Mouse (Mus musculus): ENCODE results near the gene Sh3kbp1.

Sh3kbp1 gene

DNA sequence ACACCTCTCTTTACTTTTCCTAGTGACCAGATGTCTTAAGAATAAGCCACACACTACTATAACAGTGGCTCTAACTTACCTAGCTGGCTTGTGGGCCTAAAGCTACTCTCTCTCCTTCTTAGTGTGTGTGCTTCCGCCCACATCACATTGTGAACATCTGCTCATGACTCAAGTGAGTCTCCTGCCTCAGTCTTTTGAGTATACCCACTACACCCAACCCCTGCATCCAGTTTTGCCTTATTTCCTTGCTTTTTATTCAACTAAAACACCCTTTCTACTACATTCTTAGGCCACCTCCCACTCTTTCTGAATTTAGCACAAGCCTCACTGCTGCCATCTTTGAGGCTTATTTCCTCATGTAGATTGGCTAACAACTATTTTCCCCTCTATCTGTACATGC, 229.8 kb downstream of the Sh3kbp1 start:
- DNase-seq = peak; percentile 47

DNA sequence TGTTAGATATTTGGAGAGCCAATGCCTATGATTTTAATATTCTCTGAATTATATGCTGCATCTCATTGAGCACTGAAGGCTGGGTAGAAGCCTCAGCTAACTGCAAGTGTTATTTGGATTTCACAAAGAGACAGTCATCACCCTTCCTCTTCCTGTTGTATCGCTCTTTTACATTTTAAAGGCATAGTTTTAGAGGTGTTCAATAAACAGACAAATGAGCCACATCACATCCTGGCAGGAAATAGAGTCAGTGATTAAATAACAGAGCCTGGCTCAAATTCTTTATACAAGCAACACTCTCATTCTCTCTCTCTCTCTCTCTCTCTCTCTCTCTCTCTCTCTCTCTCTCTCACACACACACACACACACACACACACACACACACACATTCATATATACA, 231.1 kb downstream of the Sh3kbp1 start:
- no peak for DNase-seq

DNA sequence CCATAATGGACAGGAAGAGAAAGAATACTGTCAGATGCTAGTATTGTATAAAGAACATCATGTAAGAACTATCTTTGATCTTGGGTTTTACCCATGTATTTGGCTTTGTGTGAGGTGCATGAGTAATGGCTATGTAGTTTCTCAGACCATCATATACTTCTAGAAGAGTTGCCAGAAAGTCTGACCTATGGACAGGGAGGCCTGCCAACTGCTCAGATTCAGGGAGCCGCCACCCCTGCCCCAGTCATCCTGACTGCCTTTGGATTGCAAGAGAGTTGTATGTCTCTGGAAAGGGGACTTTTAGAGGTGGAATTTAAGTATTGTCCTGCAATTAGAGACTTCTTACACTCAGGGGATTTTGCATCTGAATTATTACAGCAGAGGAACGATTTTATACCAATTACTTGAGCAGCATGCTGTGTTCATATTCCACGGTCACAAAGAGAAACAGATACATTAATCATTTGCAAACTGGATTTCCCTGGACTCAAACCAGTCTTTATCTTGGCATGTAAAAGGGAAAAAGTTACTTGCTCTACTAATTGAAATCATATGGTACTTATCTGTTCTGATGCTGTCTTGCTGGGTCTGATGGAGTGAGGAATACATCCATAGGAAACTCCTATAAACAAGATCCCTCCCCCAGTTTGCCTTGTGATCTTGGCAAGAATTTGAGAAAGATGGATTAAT, 233.9 kb downstream of the Sh3kbp1 start:
- no peak for DNase-seq

DNA sequence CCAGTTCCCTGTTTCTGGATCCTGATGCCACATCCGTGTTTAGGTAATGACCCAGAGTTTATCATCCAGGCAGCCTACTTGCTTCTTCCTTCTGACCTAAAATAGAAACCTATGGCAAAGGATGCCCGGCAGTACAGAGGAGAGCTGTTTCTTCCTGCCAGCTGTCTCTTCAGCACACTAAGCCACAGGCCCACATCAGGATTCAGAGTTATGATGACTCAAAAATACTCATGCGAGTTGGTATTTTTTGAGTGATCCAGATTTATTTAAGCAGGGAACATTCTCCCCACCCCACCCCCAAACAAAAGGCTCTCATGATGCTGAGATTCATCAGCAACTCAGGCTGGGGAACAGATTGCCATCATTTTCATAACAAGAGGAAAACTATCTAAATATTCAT, 240.6 kb downstream of the Sh3kbp1 start:
- peak; percentile 26 for DNase-seq

DNA sequence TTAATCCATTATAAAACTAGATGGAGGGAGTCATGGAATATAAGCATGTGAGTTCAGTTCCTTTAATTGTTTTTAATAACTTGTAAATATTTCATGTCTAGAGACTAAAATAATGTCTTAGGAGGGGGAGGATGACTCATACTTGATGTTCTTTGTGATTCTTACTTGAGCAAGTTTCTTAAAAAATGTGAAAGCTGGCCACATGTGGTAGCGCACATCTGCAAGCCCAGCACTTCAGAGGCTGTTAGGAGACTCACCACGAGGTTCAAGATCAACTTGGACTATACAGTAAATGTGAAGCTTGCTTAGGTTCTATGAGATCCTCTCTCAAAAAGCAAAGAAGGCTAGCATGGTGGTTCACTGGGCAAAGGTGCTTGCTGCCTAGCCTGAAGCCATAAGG, 245.4 kb downstream of the Sh3kbp1 start:
- no peak for DNase-seq

DNA sequence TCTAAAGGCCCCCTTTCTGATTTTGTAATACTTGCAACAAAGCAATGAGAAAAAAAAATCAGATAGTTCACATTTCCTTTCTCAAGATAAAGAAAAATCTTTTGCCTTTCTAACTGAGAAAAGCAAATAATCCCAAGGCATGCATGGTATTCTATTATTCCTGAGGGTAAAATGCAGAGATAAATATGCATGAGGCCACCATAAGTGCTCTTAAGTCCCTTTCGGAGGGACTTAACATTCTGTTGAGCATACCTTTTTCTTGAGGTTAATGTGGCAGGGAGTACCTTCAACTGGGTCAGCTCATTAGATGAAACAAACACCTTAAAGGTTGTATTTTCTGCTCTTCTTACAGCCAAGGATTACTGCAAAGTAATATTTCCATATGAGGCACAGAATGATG, 250.7 kb downstream of the Sh3kbp1 start:
- no peak for DNase-seq

DNA sequence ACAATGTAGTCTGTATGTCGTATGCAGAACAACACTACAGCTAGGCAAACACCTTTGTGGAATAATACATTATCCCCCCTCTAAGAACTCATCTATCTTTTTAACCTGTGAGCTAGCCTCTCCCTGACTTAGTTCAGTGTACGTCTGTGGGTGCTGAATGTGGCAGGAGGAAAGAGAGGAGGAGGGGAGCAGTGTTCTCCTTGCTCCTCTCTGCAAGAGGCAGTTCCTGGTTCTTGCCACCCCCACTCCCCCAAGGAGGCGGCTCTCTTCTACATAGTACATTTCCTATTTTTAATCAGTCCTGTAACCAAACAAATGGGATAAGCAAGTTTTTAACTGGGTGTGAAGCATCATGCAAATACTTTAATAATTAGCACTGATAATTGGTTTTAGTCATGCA, 252.4 kb downstream of the Sh3kbp1 start:
- peak; percentile 33 for DNase-seq

DNA sequence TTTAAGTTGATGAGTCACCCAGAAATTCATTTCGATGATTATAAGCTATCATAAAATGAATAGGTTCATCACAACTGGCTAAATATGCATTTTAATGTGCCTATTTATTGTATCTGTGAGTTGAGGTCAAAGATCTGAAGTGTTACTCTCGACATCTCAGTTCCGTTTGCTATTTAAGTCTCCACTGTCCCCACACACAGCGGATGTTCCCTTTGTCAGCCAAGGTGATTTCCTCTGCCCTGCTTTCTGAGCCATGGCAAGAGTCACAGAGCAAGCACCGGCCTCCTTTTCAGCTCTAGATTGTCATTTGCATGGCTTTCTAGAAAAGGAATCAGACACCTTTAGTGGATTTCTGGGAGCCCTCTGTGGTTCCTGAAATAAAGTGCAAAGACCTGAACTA, 254.5 kb downstream of the Sh3kbp1 start:
- DNase-seq = no peak

DNA sequence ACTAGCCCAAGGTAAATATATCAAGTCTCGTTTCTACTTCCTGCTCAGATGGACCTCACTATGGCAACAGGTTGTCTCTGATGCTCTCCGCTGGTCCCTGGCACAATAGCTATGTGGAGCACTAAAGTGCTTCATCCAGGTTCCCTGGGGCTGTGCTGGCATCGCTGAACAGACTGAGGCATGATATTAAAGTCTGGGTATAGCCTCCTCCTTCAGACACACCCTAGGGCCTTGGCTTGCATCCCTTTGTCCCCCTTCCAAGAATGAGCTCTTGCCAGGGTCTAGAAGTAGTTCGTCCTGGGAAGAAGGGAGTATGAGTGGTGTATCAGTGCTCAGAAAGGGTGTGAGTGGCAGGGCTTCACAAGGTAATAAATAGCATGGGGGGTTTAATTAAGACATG, 269.5 kb downstream of the Sh3kbp1 start:
- no peak for DNase-seq

DNA sequence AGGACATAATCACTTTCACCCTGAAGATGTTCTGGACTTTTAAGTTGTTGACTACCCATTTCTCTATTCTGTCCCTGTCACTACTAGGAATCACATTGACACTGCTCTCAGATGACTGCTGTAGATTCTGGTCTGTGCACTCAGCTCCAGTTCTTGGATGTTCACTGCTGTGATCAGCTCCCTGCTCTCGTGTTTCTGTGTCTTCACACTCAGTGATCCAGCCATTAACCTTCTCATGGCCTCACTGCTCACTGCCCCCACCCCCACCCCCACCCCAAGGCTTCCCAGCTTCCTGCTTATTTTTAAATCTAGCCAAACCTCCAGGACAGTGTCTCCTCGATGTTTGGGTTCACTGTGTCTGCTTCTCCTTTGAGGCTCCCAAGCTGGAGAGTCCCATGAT, 271.0 kb downstream of the Sh3kbp1 start:
- no peak for DNase-seq

DNA sequence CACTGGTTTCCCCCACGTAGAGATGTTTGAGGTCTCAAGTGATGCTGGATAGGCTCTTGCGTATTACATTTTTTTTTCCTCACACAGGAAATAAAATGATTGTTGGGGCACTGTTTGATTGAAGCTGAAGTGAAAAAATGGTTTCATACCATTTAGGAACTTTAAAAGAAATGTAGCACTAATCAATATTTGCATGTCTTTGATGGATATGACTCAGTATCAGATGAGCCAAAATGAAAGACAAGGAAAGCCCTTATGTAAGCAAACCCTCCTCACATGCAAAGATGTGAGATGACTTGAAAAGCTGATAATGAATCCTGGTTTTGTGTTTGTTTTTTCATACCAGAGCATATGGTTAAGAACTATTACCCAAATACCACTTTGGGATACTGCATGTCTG, 272.0 kb downstream of the Sh3kbp1 start:
- no peak for DNase-seq

DNA sequence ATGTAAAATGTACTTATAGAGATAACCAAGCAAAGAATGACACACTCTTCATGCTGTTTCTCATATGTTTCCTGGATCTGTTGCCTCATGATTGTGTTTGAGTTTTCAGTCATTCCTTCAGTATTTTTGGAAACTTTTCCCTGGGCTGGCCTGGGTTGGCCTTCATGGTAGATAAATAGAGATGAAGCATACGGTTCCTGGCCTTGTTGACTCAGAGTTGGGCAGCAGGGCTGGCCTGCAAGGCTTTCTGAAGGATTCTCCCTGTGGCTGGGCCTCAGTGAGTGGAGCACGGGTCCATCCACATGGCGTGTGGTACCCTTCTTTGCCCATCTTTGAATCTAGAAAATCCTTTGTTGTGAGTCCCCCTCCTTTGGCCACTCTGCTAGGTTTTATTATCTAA, 276.3 kb downstream of the Sh3kbp1 start:
- no peak for DNase-seq

DNA sequence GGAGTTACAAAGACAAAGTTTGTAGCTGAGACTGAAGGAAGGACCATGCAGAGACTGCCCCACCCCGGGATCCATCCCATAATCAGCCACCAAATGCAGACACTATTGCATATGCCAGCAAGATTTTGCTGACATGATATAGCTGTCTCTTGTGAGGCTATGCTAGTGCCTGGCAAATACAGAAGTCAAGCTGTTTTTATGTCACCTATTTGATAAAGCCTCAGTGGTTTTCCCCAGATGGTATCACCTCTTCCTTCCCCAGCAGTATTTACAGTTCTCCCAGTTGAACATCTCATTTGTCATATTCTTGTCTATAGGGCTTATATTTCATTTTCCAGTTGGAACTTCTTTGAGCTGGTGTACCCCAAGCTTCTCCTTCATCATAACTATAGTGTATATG, 280.6 kb downstream of the Sh3kbp1 start:
- no peak for DNase-seq

DNA sequence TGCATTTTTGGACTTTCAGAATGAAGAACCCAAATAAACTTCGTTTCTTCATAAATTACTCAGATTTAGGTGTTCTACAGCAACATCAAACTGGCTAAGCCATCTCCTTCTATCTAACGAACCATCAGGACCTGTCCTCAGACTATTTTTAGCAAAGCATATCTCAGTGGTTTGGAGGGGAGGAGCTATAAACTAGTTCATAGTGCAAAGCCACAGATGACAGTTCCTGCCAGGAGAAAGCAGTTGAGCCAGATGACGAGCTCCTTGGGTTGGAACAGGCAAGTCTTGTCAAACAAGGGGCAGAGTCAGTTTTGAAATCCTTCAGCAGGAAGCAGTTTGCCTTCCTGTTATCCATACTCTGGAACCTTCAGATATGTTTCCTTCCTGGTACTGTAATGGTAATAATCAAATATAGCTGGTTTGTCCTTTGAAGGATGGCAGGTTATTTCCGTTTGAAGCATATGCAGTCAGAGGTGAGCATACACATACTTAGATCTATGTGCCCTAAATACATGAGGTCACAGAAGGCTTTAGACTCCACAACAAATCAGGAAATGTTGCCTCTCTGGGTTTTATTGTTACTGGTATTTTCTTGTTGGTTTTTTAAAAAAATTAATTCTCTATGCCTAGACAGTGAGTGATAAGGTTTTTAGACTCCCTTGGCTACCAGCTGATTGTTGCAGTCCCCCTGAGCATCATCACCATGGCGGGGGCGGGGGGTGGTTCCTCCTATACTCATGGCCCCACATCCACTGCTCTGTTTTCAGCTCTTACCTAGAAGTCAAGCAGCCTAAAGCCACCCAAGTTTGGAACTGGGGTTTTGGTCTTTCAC, 282.6 kb downstream of the Sh3kbp1 start:
- DNase-seq = no peak

DNA sequence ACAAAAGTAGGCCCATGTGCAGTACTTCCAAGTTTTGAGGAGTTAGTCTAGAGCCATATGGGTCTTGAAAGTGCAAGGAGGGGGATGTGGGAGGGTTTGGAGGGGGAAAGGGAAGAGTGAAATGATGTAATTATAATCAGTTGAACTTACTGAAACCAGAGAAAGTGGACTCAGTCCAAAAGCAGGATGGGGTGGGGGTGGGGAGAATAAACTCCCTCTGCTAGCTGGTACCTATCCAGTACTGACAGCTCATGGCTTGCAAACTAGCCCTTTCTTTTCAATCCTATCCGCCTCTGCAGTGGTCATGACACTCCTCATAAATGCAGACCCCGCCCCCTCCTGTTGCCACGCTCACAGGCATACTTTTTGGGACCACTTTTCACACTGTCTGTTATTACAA, 283.5 kb downstream of the Sh3kbp1 start:
- DNase-seq = no peak

DNA sequence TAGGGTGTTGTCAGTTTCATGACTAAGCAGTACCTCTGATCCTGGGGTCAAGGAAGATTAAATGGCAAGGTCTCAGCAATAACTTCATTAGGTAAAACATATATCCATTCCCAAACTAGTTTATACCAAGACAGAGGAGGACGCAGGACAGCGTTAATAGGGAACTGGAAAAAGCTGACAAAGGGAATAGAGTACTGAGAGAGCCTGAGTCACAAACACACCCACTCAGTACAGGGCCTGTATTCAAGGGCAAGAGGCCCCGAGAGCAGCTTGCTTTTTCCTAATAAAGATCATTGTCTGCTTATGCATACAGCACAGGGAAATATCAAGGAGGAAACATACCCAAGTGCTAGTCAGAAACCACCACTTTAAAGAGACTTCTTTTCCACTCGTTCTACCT, 284.5 kb downstream of the Sh3kbp1 start:
- no peak for DNase-seq

DNA sequence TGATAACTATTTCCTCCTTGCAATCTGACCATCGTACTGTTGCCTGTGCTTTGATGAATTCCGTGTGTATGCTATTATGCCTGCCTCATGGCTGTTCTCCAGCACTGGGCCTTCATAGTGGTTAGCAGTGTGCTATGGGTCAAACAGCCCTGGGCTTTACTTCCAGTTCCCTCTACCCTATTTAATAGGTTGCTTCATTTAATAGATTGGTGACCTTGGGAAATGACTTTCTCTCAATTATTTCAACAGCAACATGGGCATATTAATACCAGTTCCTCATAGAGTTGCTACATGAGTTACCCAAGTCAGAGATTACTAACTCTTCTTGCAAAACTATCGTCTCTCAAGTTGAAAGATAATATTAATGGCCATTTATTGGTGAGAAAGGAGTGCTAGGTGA, 285.0 kb downstream of the Sh3kbp1 start:
- DNase-seq = no peak

DNA sequence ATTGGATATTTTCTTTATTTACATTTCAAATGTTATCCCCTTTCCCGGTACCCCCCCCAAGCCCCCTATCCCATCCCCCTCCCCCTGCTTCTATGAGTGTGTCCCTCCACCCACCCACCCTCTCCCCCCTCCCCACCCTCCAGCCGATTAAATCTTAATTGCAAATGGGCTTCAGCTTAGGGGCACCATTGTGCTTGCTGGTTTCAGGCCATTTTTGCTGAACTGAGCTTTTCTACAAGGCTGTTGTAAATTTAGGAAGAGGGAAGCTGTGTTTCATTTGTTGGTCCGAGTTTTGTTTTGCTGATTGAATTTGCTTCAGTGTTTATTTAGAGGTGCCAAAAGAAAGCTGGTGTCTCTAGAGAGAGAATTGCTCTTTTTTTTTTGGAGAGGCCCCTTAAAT, 286.4 kb downstream of the Sh3kbp1 start:
- no peak for DNase-seq

DNA sequence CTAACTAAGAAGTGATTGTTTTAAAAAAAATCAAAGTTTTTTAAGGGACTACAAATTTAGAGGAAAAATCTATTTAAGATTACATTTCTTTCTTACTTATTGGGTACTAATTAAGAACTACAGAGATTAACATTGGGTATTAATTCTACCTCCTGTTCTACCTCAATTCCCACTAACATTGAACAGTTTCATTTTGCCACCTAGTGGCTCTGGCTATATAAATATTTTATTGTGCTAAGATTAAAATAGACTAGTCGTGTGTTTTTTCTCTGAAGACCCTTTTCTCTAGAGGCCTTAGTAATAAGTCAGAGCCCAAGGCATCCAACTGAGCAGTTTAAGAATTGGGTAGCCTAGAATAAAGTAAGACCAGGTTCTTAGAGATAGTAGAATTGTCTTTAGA, 288.1 kb downstream of the Sh3kbp1 start:
- DNase-seq = no peak

DNA sequence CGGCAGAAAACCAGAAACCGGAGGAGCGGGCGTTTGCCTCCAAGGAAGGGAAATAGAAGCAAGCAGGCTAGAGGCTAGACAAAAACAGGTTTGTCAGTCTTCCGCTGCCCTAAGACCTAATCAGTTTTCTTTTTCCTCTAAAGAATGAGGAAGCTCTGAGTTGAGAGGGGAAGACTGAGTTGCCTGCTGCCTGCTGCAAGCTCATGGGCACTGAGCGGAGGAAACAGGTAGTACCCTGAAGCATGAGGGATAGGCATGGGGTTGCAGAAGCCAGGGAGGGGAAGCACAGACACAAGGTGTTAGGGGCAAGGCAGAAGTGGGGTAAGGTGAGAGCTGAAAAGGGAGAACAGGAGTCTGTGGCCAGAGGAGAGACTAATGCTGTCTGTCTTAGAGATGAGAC, 297.7 kb downstream of the Sh3kbp1 start:
- no peak for DNase-seq

DNA sequence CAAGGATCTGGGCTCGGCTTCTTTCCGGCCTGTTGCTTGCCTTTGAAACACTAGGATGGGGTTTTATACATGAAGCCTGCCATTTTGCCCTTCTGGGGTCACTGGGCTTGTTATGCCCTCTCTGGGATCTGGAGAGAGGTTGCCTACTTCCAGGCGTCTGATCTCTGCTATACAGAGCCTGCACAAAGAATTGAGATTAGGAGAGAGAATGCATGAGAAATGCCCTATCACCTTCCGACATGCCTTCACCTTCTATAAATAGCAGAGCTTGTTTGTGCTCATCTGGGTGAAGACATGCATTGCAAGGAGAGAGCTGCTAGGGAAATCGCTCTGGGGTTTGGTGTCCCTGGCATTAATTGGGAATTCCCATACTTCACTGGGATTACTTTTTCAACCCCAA, 301.1 kb downstream of the Sh3kbp1 start:
- no peak for DNase-seq

DNA sequence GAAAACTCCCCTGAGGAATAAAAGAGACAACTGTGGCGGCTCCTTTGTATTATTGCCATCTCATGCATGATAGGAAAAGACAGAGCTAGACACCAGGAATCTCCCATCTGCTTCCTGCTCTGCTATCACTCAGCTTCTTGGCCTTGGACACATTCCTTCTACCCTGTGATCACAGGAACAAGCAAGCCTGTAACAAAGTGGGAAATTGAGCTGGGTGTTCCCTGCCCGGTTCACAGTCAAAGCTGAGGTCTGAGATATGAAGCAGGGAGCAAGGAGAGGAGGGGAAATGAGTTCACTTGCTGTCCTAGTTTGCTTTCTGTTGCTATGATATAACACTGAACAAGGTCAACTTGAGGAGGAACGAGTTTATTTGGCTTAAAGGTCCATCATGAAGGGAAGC, 301.8 kb downstream of the Sh3kbp1 start:
- DNase-seq = no peak

DNA sequence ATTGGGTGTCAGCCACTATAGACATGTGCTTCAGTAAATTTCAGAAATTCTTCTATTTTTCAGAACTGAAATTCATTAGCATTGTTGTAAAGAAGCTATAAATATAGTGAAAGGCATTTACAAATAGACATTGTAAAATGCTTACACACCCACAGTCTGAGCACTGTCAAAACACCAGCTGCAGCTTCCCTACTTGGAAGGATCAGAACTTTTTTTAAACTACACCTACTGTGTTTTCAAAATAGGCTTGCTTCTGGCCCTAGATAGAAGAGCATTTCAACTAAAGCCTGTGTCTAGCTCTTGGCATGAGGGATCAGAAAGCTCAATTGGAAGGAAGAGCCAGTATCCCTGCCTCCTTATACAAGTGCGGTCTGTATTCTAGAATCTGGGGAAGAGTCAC, 305.0 kb downstream of the Sh3kbp1 start:
- peak; percentile 41 for DNase-seq

DNA sequence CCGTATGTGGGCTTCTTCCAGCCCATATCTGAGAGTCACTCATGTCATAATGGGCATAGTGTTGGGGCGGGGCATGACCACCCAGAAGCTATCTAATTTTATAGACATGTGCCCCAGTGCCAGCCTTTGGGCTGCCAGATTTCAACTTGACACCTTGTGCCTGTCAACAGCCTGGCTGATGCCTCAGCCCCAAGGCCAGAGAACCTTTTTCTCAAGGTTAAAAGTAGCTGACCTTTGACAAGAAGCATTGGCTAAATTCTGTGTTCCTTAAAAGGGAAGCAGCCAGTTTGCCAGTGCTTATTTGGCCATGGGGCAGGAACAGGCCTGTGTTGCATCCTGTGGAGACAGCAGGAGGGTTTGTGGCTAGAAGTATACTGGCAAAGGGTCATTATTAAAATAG, 315.5 kb downstream of the Sh3kbp1 start:
- no peak for DNase-seq

DNA sequence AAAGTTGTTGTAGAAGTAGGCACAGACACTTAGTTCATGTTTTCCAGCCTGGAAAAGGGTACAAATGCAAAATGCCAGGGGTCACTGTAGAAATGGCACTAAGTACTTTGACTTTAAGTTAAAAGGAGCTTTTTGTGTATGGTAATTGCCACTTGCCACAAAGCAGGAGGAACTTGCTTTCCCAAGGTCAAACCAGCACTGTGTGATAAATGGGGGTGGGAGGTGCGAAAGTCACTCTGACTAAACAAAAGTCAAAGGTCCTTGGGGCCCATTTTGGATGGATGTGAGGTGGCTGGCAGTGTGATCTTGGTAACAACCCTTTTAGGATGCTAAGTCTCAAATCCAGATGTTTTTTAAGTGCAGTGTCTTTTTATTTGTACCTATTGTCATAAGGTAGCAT, 316.5 kb downstream of the Sh3kbp1 start:
- no peak for DNase-seq
